Mouse (Mus musculus) ES-Bruce4 (cell line): Measurements from ENCODE around the gene Eaf2. TPM values are rescaled to one million over a fixed set of nuclear protein-coding genes. Genes with fewer than 3 reads are reported as not detected.

Source experiments
- H3K27ac ChIP-seq: 2 replicates; pipeline ENCODE4 v1.5.1; 2012; ENCODE audit warnings: low read length, inconsistent platforms; ENCODE audit not compliant: insufficient read depth
- H3K27me3 ChIP-seq: 2 replicates; pipeline ENCODE4 v1.6.1; 2012; ENCODE audit warnings: mild to moderate bottlenecking, low read length, inconsistent platforms; ENCODE audit not compliant: control insufficient read depth, poor library complexity, insufficient read depth, severe bottlenecking
- H3K36me3 ChIP-seq: 2 replicates; pipeline ENCODE4 v1.6.1; 2012; ENCODE audit warnings: inconsistent platforms, mild to moderate bottlenecking, low read length, moderate library complexity; ENCODE audit not compliant: control insufficient read depth, poor library complexity, insufficient read depth, severe bottlenecking
- H3K4me1 ChIP-seq: one replicate; pipeline ENCODE4 v1.8.1; 2011; ENCODE audit warnings: low read length; ENCODE audit not compliant: control insufficient read depth, insufficient read depth
- H3K4me3 ChIP-seq: 2 replicates; pipeline ENCODE4 v1.5.1; 2011; ENCODE audit warnings: low read depth, mild to moderate bottlenecking, low read length
- H3K9ac ChIP-seq: 2 replicates; pipeline ENCODE4 v1.6.1; 2012; ENCODE audit warnings: low read depth, mild to moderate bottlenecking, inconsistent platforms; ENCODE audit not compliant: poor library complexity, severe bottlenecking
- H3K9me3 ChIP-seq: replicated peaks from 2 replicates; pipeline ENCODE4 v1.6.1; 2012; ENCODE audit warnings: mild to moderate bottlenecking, low read length, inconsistent platforms; ENCODE audit not compliant: control insufficient read depth, poor library complexity, insufficient read depth, severe bottlenecking
- CTCF ChIP-seq: IDR thresholded peaks from one replicate; pipeline ENCODE4 v1.8.1; 2011; ENCODE audit warnings: low read depth, low read length
- EP300 ChIP-seq: IDR thresholded peaks from 2 replicates; pipeline ENCODE4 v1.6.1; 2011; ENCODE audit warnings: low read depth, low read length; ENCODE audit not compliant: insufficient read depth
- POLR2A ChIP-seq: IDR thresholded peaks from one replicate; pipeline ENCODE4 v1.8.1; 2011; ENCODE audit warnings: low read length; ENCODE audit not compliant: insufficient read depth
- polyA plus RNA-seq: library from polyadenylated mRNA; stranded (reverse); fragments of >200 nt; gene quantifications from 2 replicates; pipeline ENCODE4 v1.2.4, GENCODE M21; 2011; ENCODE audit warnings: low read depth; ENCODE audit not compliant: missing spikeins, insufficient read depth, insufficient read length

The Eaf2 gene
- polyA plus RNA-seq, 1 experiment = 2.4 TPM

DNA sequence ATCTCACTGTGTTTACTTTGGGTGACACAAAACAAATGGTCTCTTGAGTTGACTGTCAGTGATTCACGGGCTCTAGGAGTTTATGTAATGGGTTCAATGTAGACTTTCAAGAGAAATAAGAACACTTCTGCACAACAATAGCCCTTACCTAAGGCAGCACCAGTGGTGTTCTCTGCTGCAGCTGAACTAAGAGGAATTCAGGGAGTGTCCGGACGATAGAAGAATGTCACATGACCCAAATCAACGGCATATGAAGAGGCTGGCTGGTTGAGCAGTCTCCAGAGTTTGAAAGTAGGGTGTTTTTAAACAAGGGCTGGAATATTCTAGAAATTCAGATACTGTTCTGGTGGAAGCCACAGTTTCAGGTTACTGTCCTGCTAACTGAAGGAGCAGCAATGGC is 127.7 kb downstream of the Eaf2 start:
- Histone ChIP-seq H3K4me1 (no peaks in the 10 kb centered on the region), H3K4me3 (no peak overlapping the region), H3K27me3 (no peaks in the 10 kb centered on the region), H3K9ac (no peak overlapping the region), H3K27ac (peak overlapping the region; percentile 28; the same call in 1 of the 2 replicates), H3K9me3 (no peaks in the 10 kb centered on the region), H3K36me3 (peaks cover 2% of the 10 kb centered on the region; the same call in 1 of the 2 replicates)
- no peak for TF ChIP-seq CTCF
- no peak for TF ChIP-seq EP300
- TF ChIP-seq POLR2A = no peak

DNA sequence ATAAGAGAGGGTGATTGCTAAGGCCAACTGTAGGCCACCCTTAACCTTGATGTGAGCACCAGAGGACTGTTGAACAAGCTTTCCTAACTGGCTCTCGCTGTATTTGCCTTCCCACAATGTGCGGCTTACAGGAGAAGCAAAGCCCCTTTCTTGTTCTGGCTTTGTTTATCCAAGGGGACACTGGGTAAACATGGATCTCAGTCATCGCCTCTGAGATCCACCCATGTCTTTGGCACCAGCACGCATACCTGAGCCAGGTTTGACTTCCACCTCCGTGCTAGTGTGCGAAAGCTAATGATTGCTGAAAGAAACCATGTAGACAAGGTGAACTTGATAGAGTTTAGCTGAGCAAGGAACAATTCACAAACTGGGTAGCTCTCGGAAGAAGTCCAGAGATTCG is 131.2 kb downstream of the Eaf2 start:
- no peaks in the 10 kb centered on the region for H3K27me3 ChIP-seq
- no peak overlapping the region for H3K4me3 ChIP-seq
- no peak for TF ChIP-seq POLR2A
- no peak overlapping the region for H3K9ac ChIP-seq
- no peaks in the 10 kb centered on the region for H3K4me1 ChIP-seq
- H3K36me3 ChIP-seq = no peaks in the 10 kb centered on the region
- no peak overlapping the region for H3K27ac ChIP-seq
- no peaks in the 10 kb centered on the region for H3K9me3 ChIP-seq

Other genes starting within 250 kb of the Eaf2 start
- gene Cd86, start 208.9 kb downstream of the Eaf2 start, polyA plus RNA-seq = not detected in 2 replicates
- 13.9 and 17.0 TPM in 2 replicates for gene Ildr1, start 181.0 kb downstream of the Eaf2 start, polyA plus RNA-seq
- gene Slc15a2, start 90.0 kb downstream of the Eaf2 start, polyA plus RNA-seq = 29.0 and 30.8 TPM in 2 replicates
- gene Iqcb1, start 46.6 kb downstream of the Eaf2 start, polyA plus RNA-seq = 63.9 and 64.9 TPM in 2 replicates
- 65.1 and 67.5 TPM in 2 replicates for gene Golgb1, start 137 bp upstream of the Eaf2 start, polyA plus RNA-seq
- gene Hcls1, start 60.0 kb upstream of the Eaf2 start, polyA plus RNA-seq = not detected in 2 replicates
- gene Fbxo40, start 115.5 kb upstream of the Eaf2 start, polyA plus RNA-seq = not detected in 2 replicates
- 13.6 and 15.7 TPM in 2 replicates for gene Polq, start 136.8 kb upstream of the Eaf2 start, polyA plus RNA-seq